Mouse (Mus musculus) left cerebral cortex, postnatal 14 days (tissue): ENCODE results near the gene Frem3. TPM values are rescaled to one million over a fixed set of nuclear protein-coding genes. Genes with fewer than 3 reads are reported as not detected.
A peak's percentile ranks its signal among the peaks of the same experiment; 100 is the strongest.

Experiments
- DNase-seq, 2 experiments: peaks; one replicate each; pipeline ENCODE4 v3.0.0; 2021 to 2022; ENCODE audit warnings: low spot score in 2 of 2, mixed read lengths in 1 of 2
- intact Hi-C: fragments of 180-260 bp; cut with DNase I; formaldehyde crosslinking; loops from one replicate; pipeline ENCODE4 v1.15.1; 2025
- long read RNA-seq, 2 experiments: library from polyadenylated mRNA; stranded (forward); transcript quantifications; one replicate each; pipeline ENCODE4 v2.0.0; 2021
- total RNA-seq, 2 experiments: library from RNA; stranded (reverse); gene quantifications; 2 replicates each; pipeline ENCODE4 v1.2.3; 2021

Gene Frem3
- total RNA-seq: under 1 TPM; 0.11 to 0.40 TPM
- long read RNA-seq, experiment 1: 0 reads
- long read RNA-seq, experiment 2: 0 reads

DNA sequence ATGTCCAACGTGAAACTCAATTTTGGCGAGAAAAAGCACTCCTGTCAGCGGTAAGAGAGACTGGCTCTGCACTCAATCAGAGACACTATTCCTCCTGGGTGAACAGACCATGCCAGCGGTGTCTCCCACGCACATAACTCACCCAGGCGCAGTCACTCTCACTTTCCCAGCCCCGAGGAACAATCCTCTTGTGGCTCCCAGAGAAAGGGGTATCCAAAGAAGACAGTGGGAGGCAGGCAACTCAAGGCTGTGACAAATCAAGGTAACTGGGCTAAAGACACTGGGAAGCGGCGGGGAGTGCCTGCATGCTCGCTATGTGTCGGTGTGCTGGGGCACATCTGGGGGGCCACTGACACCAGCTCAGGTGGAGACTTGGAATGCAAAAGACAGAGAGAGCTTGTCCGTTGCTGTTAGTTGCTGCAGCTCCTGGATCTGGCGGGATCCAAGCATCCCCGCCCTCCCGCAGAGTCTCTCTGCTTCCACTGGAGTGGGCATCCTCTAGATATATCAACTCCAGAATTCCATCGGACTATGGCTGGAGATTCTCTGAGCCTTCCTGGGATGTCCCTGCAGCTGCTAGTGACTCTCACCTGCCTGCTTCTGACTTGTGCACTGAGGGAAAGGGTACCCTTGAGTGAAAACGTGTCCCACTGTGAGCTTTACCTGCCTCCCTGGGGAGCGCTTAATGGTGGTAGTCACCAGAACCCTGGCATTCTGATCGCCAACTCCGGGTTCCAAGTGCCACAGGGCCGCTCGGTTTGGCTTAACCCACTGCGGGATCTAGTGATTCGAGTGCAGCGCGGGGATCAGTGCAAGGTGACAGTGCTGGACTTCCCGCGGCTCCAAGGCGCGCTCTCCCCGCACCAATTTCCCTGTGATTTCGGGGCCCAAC lies at the start of gene Frem3:
Gene Frem3, plus strand, starts transcription at position 532 of the 892 bp plus-strand sequence.
- intact Hi-C loops: no loop called here
- DNase-seq: no peak

DNA sequence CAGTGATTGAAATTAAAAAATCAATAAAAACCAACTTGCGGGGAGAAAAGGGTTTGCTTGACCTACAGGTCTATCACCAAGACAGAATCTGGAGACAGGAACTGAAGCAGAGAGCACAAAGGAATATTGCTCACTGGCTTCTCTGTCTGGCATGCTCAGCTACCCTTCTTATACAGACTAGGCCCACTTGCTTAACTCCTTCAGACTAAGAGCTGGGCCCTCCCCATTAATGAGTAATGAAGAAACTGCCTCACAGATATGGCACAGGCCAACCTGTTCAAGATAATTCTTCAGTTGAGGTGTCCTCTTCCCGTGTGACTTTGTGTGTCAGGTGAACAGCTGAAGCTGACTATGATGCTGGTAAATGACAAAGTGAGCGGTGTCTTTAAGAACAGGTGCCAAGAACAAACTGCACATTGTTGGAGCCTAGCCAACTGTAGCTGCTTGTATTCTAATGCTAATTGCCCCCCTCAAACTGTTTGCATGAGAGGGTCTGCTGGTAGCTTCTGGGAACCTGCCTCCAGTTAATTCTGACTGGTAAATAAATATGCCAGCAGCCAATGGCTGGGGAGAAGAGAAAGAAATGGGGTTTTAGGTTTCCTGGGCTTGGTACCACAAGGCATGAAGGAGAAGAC lies 46.6 kb upstream of the Frem3 start:
- intact Hi-C loops: no loop called here
- no peak for DNase-seq

DNA sequence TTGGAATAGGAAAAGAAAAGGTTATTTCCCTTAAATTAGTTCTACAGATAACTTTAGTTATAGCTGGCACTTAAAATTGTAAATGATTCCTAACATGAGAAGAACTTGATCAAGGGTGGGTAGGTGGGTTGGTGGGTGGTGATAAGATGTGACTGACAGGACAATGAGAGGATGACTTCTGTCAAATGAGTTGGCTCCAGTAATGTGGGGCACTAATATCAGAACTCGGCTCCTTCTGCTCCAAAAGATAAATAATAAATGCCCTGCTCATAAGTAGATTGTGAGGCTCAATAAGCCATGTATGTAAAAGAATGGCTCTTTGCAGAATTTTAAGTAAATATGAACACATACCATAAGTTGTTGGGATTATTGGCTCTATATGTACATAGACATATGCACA lies 43.4 kb upstream of the Frem3 start:
- intact Hi-C loops: no loop called here
- DNase-seq: no peak

DNA sequence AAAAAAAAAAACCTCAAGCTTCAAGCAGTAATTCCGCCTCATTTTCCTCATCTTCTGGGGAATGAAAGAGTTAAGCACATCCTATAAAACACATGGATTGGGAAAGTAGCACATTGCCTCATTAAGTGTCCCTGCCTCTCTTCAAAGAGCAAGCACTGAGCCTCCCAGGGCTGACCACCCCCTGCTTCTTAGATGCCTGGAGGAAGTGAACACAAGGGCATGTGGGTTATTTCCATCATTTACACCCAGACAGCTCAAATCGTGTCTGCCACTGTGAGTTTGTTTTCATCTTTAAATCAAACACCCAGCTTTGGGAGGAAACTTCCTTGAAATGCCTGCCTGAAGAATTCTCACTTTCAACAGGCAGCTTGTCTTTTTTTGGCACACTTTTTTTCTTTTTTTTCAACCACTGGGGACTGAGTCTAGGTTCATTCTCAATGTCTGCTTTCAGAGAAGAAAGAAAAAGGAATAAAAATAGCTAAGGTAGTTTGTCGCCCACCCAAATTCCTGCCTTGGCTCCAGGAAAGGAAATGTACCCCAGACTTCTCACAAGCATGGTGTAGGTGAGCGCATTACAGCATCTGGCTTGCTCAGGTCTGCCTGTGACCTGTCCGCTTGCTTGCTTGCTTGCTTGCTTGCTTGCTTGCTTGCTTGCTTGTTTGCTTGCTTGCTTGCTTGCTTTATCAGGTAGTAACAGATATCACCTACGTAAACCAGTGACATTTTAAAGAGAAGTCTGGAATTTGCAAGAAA lies 42.5 kb upstream of the Frem3 start:
- intact Hi-C loops: no loop called here
- DNase-seq: peak in 1 of 2 experiments; percentile 1

DNA sequence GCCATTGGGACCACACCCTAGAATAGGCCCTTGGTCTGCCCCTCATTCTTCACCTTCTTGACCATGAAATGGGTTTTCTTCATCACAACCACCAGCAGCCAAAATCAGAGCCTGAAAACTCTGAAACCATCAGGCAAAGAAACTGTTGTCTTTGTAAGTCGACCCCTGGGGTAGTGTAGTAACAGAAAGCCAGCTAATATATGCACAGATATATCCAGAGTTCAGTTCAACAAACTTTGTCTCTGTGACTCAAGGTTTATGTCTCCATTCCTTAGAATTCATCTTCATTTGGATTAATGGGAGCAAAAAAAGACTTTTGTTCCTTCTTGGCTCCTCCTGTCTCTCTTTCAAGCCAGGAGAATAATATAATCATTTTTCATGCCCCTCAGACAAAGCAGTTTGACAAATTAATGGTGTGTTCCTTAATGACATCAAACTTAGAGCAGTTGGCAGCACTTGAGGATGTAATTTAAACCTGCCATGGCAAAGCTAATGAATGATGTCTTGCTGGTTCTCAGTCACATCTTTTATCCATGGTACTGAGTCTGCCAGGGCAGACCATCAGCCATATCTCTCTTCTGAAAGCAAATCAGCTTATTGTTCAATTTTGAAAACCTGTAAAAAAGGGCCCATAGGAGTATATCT lies 38.3 kb upstream of the Frem3 start:
- intact Hi-C loops: no loop called here
- no peak for DNase-seq

DNA sequence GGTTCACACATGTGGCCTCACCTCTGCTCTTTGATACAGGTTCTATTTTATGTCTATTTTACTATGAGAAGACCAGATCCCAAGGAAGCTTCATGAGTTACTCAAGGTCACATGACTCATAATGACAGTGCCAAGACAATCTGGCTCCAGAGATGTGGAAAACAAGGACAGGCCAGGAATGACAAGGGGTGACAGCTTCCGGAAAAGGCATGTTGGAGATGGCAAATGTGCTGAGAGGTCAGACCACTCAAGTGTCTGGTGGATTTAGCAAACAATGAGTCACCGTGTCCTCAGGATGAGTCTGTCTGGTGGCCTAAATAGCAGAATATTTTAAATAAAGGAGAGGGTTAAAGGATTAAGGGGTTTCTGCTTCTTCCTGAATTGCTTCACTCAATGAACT lies 33.8 kb upstream of the Frem3 start:
- DNase-seq: no peak
- intact Hi-C loops: no loop called here

DNA sequence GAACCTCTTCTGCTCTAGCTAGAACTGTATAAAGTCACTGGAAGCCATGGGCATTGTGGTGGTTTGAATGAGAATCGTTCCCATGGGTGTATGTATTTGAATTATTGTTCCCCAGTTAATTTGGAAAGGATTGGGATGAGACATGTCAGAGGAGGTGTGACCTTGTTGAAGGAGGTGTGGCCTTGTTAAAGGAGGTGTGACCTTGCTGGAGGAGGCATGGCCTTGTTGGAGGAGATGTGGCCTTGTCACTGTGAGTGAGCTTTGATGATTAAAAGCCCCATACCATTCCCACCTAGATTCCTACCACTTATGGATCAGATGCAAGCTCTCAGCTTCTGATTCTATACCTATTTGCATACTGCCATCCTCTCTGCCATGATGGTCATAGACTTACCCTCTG lies 31.8 kb upstream of the Frem3 start:
- intact Hi-C loops: no loop called here

DNA sequence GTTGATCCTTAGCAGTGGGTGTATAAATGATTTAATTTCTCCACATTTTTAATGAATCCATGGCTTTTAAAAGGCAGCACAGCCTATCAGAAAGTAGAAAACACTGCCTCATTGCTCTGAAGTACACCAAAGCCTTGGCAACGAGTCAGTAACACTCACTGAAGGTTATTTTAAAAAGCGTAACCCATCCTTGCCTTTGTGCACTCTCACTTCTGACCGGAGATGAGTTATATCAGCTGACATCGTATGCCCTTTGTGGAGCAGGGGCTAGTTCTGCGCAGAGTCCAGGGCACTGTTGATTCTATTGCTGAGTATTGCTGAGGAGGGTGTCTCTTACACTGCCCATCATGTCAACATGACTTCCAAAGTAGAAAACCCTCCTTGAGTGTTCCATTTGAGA lies 18.3 kb upstream of the Frem3 start:
- intact Hi-C loops: no loop called here

More for the DNA sequence above, 31.8 kb upstream of the Frem3 start:
- DNase-seq: no peak

DNA sequence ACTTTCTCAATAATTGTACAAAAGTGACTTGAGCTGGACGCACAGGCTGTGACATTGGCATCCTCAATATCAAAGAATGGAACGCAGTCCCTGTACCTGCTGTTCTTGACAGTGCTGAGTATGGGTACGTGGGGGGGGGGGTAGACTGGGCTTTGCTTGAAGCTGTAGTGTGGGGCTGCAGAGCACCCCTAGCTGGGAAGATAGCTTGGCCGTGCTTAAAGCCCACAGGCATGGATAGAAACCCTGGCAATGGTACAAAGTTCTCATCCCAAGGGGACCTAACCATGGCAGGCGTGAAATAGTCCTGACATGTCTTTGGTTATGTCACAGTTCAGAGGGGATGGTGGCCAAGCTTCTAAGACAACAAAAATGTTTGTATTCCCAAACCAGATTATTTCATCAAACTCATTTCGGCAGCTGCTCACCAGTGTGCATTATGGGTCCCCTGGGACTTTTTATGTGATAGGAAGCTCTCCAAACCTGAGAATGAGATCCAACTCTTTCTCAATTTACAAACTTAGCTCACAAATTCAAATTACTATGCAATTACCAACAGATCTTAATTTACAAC lies 10.2 kb upstream of the Frem3 start:
- DNase-seq: no peak
- intact Hi-C loops: no loop called here

More for the DNA sequence above, 18.3 kb upstream of the Frem3 start:
- no peak for DNase-seq

DNA sequence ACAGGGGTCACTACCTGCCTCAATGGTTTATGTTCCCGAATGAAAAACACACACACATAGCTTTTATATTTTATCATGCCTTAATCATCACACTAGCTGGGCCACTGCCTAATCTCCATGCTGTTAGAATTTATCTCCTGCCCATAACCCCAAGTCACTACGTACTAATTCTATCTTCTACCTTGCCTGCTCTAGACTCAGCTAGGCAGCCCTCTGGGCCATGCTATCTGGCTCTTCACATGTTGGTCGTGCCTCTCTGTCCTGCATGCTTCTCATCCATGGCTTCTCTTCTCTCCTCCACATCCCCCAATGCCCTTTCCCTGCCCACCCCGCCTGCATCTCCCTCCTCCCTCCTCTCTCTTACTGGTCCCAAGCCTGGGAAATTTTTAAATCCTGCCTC lies 9.0 kb upstream of the Frem3 start:
- DNase-seq: no peak
- intact Hi-C loops: no loop called here

DNA sequence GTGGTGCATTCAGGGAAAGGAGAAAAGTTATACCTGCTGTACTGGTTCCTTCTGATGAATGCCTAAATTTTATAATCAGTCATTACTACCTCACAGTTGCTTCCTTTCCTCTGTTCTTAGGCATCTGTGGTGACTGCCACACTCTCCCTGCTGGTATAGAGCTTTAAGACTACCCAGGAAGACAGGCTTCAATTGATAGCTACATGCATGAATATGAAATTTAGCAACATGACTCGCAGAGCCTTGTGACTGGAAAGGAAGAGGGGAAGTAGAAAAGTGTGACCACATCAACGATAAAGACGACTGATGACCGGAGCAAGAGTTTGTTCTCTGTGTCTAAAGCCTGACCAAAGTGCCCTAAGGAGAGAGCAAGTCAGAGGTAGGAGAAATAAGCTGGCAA lies 3.8 kb upstream of the Frem3 start:
- intact Hi-C loops: no loop called here
- no peak for DNase-seq

DNA sequence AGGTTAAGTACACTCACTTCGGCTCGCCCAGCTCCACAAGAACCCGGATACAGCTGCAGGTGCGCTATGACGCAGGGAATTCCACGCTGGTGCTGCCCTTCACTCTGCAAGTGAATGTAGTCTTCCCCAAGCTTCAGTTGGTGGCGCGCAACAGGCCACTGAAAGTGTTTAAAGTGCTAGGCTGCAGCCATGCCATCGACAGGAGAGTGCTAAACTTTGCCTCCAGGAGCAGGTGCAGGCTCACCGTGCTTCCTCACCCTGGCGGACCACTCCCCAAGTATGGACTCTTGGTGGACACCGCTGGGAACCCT lies 516 bp downstream of the Frem3 start:
- DNase-seq: peak in 1 of 2 experiments; percentile 6
- intact Hi-C loops: no loop called here

DNA sequence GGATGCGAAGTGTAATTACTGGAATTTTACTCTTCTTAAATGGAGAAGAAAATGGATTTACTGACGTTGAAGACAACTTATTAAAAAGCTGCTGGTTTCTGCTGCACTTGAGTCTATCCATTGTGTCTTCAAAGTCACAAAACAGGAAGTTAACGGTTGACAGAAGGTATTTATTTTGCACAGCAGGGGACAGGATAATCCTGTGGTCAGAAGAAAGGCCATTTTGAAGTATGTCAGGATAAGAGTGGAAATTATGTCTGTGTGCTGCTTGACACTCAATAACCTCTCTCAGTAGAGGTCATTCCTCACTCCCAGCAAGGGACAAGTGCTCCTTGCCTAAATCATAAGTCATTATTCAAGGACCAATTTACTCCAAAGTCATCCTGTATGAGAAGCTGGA lies 8.9 kb downstream of the Frem3 start:
- intact Hi-C loops: no loop called here
- no peak for DNase-seq

DNA sequence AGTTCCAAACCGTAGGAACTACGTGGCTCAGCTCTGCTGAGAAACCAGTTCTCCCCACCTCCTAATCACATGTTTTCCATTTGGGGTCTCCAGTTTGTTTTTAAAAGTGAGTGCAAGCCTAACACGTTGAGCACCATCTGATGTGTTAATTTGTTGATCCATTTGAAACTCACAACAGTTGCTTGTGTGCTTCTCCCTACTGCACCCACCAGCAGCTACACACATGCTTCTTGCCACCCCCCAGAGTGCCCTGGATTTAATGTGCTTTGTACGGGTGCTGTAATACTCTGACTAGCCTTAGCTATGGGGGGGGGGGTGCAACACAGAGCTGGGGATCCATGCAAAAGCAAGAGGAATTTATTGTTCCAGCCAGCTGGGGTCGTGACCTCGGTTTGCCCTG lies 36.5 kb downstream of the Frem3 start:
- intact Hi-C loops: no loop called here
- no peak for DNase-seq

DNA sequence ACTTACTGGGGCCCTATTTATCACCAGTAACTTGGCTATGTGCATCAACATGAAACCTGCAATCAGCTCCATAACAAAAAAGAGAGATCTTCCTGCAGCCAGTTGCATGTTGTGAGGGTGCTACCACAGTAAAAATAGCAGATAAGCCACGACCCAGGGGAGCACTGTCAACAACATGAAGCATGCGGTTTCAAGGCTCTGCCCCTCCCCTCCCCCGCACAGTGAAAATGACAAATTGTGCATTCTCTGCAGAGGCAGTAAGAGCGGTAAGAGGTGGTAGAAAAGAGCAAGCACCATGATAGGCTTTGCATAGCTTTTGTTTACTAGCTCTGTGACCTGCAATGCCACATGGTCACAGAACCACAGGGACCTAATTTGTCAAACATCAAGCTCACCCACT lies 46.8 kb downstream of the Frem3 start:
- intact Hi-C loops: no loop called here
- DNase-seq: no peak

DNA sequence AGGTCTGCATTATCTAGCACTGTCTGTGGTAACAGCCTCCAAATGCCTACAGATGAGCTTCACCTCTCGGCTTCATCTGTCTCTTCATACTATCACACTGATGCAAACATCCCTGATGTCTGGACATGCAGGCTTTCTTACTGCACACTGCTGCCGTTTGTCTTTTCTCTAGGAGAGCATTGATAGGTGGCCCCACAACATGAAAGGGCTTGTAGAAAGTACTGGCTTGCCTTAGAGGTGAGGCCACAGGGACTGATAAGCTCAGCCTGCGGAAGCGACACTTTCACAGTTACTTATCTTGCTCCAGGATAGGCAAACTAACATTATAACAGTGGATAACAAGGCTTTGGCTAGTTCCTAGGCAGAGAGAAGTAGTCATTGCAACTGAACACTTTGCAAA lies 50.2 kb downstream of the Frem3 start:
- intact Hi-C loops: no loop called here
- no peak for DNase-seq

DNA sequence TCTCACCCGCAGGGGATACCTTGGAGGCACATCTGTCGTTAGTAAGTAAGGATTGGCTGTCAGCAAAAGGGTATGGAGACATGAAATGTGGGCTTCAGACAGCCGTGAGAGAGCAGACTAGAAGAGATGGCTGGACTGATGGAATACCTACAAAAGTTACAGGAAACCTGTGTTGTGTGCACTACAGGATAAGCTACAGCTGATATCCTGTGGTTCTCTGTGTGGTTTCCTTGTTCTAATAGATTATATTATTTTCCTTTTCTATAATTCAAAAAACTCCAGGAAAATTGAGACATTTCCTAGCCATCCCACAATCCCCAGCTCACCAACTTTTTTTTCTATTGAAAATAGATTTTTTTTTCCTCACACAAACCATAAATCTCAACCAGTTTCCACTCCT lies 52.6 kb downstream of the Frem3 start:
- intact Hi-C loops: no loop called here
- DNase-seq: no peak

DNA sequence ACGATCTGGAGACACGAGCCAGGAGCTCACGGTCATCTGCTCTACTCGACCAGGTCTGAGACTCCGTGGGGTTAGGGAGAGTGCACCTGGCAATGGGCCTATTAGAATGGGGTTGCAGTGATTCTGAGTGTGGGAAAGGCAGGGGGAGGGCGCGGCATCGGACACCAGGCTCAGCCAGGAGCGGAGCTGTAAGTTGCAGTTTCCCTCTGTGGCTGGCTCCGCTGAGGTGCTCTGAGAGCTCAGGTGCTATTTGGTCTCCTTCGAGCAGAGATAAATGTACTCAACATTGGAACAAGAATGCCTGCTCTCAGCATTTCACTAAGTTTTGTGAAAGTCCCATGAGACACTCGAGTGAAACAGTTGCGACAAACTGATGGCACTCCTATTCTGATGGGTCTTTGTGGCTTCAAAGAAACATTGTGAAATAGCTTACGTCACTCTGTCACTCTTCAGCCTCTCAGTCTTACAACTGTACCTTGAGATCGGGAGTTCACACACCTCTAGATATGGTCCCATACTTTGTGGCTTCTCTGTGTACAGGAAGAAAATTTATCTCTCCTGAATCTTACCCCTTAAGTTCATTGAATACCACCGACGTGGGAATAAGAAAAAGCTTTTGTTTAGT lies 58.5 kb downstream of the Frem3 start:
- intact Hi-C loops: no loop called here
- no peak for DNase-seq

DNA sequence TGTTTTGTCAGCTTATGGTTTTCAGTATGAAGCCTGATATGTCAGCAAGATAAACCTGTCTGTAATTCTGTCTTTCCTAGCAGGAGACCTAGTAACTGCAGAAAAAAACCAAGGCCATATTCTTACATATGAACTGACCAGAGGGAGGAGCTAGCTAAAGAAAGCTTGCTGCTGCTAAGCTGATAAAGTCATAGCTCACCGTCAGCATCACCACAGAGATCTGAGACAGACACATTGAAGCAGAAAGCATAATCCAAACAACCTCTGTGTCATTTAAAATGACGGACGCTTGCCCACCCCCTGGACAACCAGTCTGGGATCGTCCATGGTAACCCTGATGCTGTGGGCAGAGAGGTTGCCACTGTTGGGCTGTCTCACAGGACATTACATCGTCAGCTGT lies 71.7 kb downstream of the Frem3 start:
- intact Hi-C loops: loop anchor here (10.0 kb wide), 1 partner anchor 948 kb away; no protein-coding TSS in a partner anchor
- no peak for DNase-seq
